12 mouse cellular contexts compared by ENCODE assay signal in the genomic region with DNA sequence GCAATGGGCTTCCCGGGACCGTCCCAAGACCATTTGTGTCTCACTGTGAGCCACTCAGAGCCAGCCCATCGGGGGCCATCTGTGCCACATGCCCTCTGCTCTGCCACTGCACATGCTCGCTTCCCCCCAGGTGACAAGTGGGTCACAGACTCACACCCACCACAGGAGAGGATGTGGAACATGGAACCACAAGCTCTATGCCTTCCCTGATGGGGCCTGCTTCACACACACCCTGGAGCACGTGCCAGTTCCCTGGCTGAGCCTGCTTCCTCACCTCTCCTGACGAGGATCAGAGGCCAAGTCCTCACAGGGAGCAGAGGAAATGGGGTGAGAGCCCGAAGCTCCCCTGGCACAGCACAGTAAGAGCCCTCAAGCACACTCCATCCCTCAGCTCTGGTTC. TPM values are rescaled to one million over a fixed set of nuclear protein-coding genes. Genes with fewer than 3 reads are reported as not detected.
DNase-seq lines count a peak whose midpoint lies in the region; ATAC-seq and TF ChIP-seq lines count a peak whose summit lies in the region.
"Had no signal": no experiment of that assay in that cellular context is flagged by ENCODE, and none has a peak within 500 bp of the region (broad histone marks: within the 10 kb centered on the region; RNA-seq: fewer than 3 reads in every experiment).

No protein-coding gene starts in this region.

- no peaks in the 10 kb centered on the region for H3K9me3 ChIP-seq in heart, postnatal 0 days (replicated peaks; ENCODE audit: control insufficient read depth, low read length)
- H3K9me3 ChIP-seq in forebrain, embryonic 15.5 days = no peaks in the 10 kb centered on the region
- no peaks in the 10 kb centered on the region for H3K9me3 ChIP-seq in midbrain, embryonic 10.5 days (replicated peaks)
- H3K9me3 ChIP-seq: embryonic facial prominence, embryonic 12.5 days; heart, embryonic 12.5 days; midbrain, embryonic 13.5 days had no signal

- ATAC-seq in heart, postnatal 0 days (ENCODE audit: insufficient read depth, low read depth) = no peak
- peak; percentile 59 for ATAC-seq in CD4-positive, CD25-positive, alpha-beta regulatory T cell, adult 4 months
- no peak for ATAC-seq in forebrain, embryonic 15.5 days (replicated peaks)
- ATAC-seq: intestine, embryonic 16.5 days; midbrain, embryonic 13.5 days had no signal

- WGBS in heart, postnatal 0 days = 82% methylated on average over 7 of the region's 7 CpGs
- WGBS in small intestine, adult 2 months = 77% methylated on average over 7 of the region's 7 CpGs
- WGBS in forebrain, embryonic 15.5 days = 85% methylated on average over 7 of the region's 7 CpGs
- WGBS in midbrain, embryonic 10.5 days = 84% methylated on average over 7 of the region's 7 CpGs

- peaks cover 62% of the 10 kb centered on the region for H3K36me3 ChIP-seq in heart, postnatal 0 days (replicated peaks; ENCODE audit: control insufficient read depth, insufficient read depth, low read length)
- H3K36me3 ChIP-seq in small intestine, adult 2 months (ENCODE audit: control insufficient read depth, insufficient read depth, low read length) = peaks cover 27% of the 10 kb centered on the region
- H3K36me3 ChIP-seq in forebrain, embryonic 15.5 days = peaks cover 46% of the 10 kb centered on the region
- peaks cover 96% of the 10 kb centered on the region for H3K36me3 ChIP-seq in midbrain, embryonic 10.5 days

- no peak for TF ChIP-seq POLR2A in cortical plate, adult 2 months (IDR thresholded peaks at IDR 0.05; ENCODE audit: extremely low read depth, insufficient read depth, low read length)
- no peak for TF ChIP-seq POLR2A in small intestine, adult 2 months (IDR thresholded peaks at IDR 0.05; ENCODE audit: low read depth, low read length)

- no peak overlapping the region for H3K4me3 ChIP-seq in heart, postnatal 0 days (ENCODE audit: low read depth, low read length)
- H3K4me3 ChIP-seq in cortical plate, adult 2 months (ENCODE audit: insufficient read depth, low read length) = no peak overlapping the region
- no peak overlapping the region for H3K4me3 ChIP-seq in small intestine, adult 2 months (ENCODE audit: low read depth, low read length)
- no peak overlapping the region for H3K4me3 ChIP-seq in forebrain, embryonic 15.5 days
- no peak overlapping the region for H3K4me3 ChIP-seq in midbrain, embryonic 10.5 days
- H3K4me3 ChIP-seq: embryonic facial prominence, embryonic 12.5 days; heart, embryonic 12.5 days; midbrain, embryonic 13.5 days had no signal

- TF ChIP-seq CTCF in heart, postnatal 0 days (IDR thresholded peaks at IDR 0.05; ENCODE audit: low read depth) = no peak
- TF ChIP-seq CTCF in cortical plate, adult 2 months (IDR thresholded peaks at IDR 0.05; ENCODE audit: extremely low read depth, insufficient read depth, low read length) = no peak
- no peak for TF ChIP-seq CTCF in small intestine, adult 2 months (IDR thresholded peaks at IDR 0.05; ENCODE audit: extremely low read depth, insufficient read length, insufficient replicate concordance, low read depth, low read length)

- no peak overlapping the region for H3K9ac ChIP-seq in heart, postnatal 0 days (replicated peaks; ENCODE audit: low read depth, low read length)
- H3K9ac ChIP-seq in forebrain, embryonic 15.5 days (replicated peaks) = no peak overlapping the region
- H3K9ac ChIP-seq: embryonic facial prominence, embryonic 12.5 days; heart, embryonic 12.5 days; midbrain, embryonic 13.5 days had no signal

- peak overlapping the region; percentile 38; the same call in 1 of the 2 replicates for H3K27ac ChIP-seq in heart, postnatal 0 days (ENCODE audit: low read depth)
- peak overlapping the region; percentile 31; the same call in 1 of the 2 replicates for H3K27ac ChIP-seq in cortical plate, adult 2 months (ENCODE audit: insufficient read depth, low read length)
- H3K27ac ChIP-seq in small intestine, adult 2 months (ENCODE audit: insufficient read depth, low read depth, low read length) = peak overlapping the region; percentile 29
- H3K27ac ChIP-seq in forebrain, embryonic 15.5 days (replicated peaks) = no peak overlapping the region
- H3K27ac ChIP-seq in midbrain, embryonic 10.5 days (replicated peaks) = no peak overlapping the region
- H3K27ac ChIP-seq: embryonic facial prominence, embryonic 12.5 days; midbrain, embryonic 13.5 days had no signal

- H3K4me2 ChIP-seq in heart, postnatal 0 days (ENCODE audit: low read depth, low read length) = no peak overlapping the region
- H3K4me2 ChIP-seq in forebrain, embryonic 15.5 days (replicated peaks) = no peak overlapping the region
- H3K4me2 ChIP-seq: embryonic facial prominence, embryonic 12.5 days; heart, embryonic 12.5 days; midbrain, embryonic 13.5 days had no signal

- DNase-seq in heart, postnatal 0 days (ENCODE audit: low spot score) = no peak
- no peak for DNase-seq in heart, adult 18-20 months
- DNase-seq in midbrain, embryonic 10.5 days (ENCODE audit: low spot score) = no peak
- no peak for DNase-seq in layer of hippocampus, postnatal 10 days (ENCODE audit: low spot score in 2 of 2)

- TF ChIP-seq EP300 in heart, postnatal 0 days (IDR thresholded peaks at IDR 0.05; ENCODE audit: low read depth) = no peak

- H3K27me3 ChIP-seq in heart, postnatal 0 days (ENCODE audit: control insufficient read depth, insufficient read depth, low read length) = no peaks in the 10 kb centered on the region
- no peaks in the 10 kb centered on the region for H3K27me3 ChIP-seq in small intestine, adult 2 months (ENCODE audit: control insufficient read depth, insufficient read depth, low read length)
- H3K27me3 ChIP-seq in forebrain, embryonic 15.5 days = no peaks in the 10 kb centered on the region
- H3K27me3 ChIP-seq in midbrain, embryonic 10.5 days (ENCODE audit: low read depth, poor library complexity, severe bottlenecking) = no peaks in the 10 kb centered on the region
- H3K27me3 ChIP-seq: embryonic facial prominence, embryonic 12.5 days; heart, embryonic 12.5 days; midbrain, embryonic 13.5 days had no signal

- H3K4me1 ChIP-seq in heart, postnatal 0 days (ENCODE audit: control insufficient read depth, insufficient read depth) = no peaks in the 10 kb centered on the region
- peaks cover 2% of the 10 kb centered on the region; the same call in 1 of the 2 replicates for H3K4me1 ChIP-seq in cortical plate, adult 2 months (ENCODE audit: control insufficient read depth, insufficient read depth, low read length)
- H3K4me1 ChIP-seq in small intestine, adult 2 months (ENCODE audit: control insufficient read depth, insufficient read depth, insufficient read length, low read length) = peaks cover 7% of the 10 kb centered on the region
- no peaks in the 10 kb centered on the region for H3K4me1 ChIP-seq in forebrain, embryonic 15.5 days
- H3K4me1 ChIP-seq in midbrain, embryonic 10.5 days = no peaks in the 10 kb centered on the region
- H3K4me1 ChIP-seq: embryonic facial prominence, embryonic 12.5 days; heart, embryonic 12.5 days; midbrain, embryonic 13.5 days had no signal

RNA-seq across cellular contexts. Expression of a gene that starts 14.8 kb away (rescaled TPM):
- total RNA-seq in heart, postnatal 0 days (2014; rRNA removed; ENCODE audit: low replicate concordance) = 16.7 and 19.8 TPM in 2 replicates
- polyA plus RNA-seq in heart, postnatal 0 days (2015; fragmentation: Nextera tagmentation; extraction: Ambion mirVana) = 6.1 and 7.2 TPM in 2 replicates
- total RNA-seq in heart, adult 18-20 months (2021) = 1 to 10 TPM; 8.4 to 8.6 TPM
- 10 to 100 TPM in 1 of 2 experiments, 1 to 10 TPM in 1; 9.3 to 13.7 TPM for polyA plus RNA-seq in CD4-positive, CD25-positive, alpha-beta regulatory T cell, adult 4 months (2017; shearing (Covaris generic))
- 10.8 and 11.5 TPM in 2 replicates for polyA plus RNA-seq in cortical plate, adult 2 months (2012; rRNA removed)
- 28.7 and 49.1 TPM in 2 replicates for polyA plus RNA-seq in small intestine, adult 2 months (2012; rRNA removed)
- 15.3 and 17.4 TPM in 2 replicates for polyA plus RNA-seq in forebrain, embryonic 15.5 days (2015; fragmentation: Nextera tagmentation; extraction: Ambion mirVana)
- polyA plus RNA-seq in midbrain, embryonic 10.5 days (2016; fragmentation: Nextera tagmentation; extraction: Ambion mirVana) = 19.9 and 20.2 TPM in 2 replicates
- total RNA-seq in layer of hippocampus, postnatal 10 days (2021) = 10 to 100 TPM; 10.8 to 11.3 TPM

RNA-seq across cellular contexts. Expression of a gene that starts 32.2 kb away (rescaled TPM):
- total RNA-seq in heart, postnatal 0 days (2014; rRNA removed; ENCODE audit: low replicate concordance) = 8.1 and 9.3 TPM in 2 replicates
- polyA plus RNA-seq in heart, postnatal 0 days (2015; fragmentation: Nextera tagmentation; extraction: Ambion mirVana) = 7.7 and 9.1 TPM in 2 replicates
- 1 to 10 TPM; 4.8 to 6.1 TPM for total RNA-seq in heart, adult 18-20 months (2021)
- 10 to 100 TPM; 23.0 to 26.2 TPM for polyA plus RNA-seq in CD4-positive, CD25-positive, alpha-beta regulatory T cell, adult 4 months (2017; shearing (Covaris generic))
- 83.3 and 84.0 TPM in 2 replicates for polyA plus RNA-seq in cortical plate, adult 2 months (2012; rRNA removed)
- 20.3 and 21.6 TPM in 2 replicates for polyA plus RNA-seq in small intestine, adult 2 months (2012; rRNA removed)
- 110 and 116 TPM in 2 replicates for polyA plus RNA-seq in forebrain, embryonic 15.5 days (2015; fragmentation: Nextera tagmentation; extraction: Ambion mirVana)
- 80.7 and 99.3 TPM in 2 replicates for polyA plus RNA-seq in midbrain, embryonic 10.5 days (2016; fragmentation: Nextera tagmentation; extraction: Ambion mirVana)
- 10 to 100 TPM; 36.2 to 41.5 TPM for total RNA-seq in layer of hippocampus, postnatal 10 days (2021)

RNA-seq across cellular contexts. Expression of a gene that starts 36.9 kb away (rescaled TPM):
- total RNA-seq in heart, postnatal 0 days (2014; rRNA removed; ENCODE audit: low replicate concordance) = 0.04 and 0.65 TPM in 2 replicates
- polyA plus RNA-seq in heart, postnatal 0 days (2015; fragmentation: Nextera tagmentation; extraction: Ambion mirVana) = 0.60 and 0.67 TPM in 2 replicates
- total RNA-seq in heart, adult 18-20 months (2021) = 1 to 10 TPM; 1.2 to 1.7 TPM
- under 1 TPM in 1 of 2 experiments, not detected in 1; 0.15 TPM for polyA plus RNA-seq in CD4-positive, CD25-positive, alpha-beta regulatory T cell, adult 4 months (2017; shearing (Covaris generic))
- polyA plus RNA-seq in cortical plate, adult 2 months (2012; rRNA removed) = 0.48 and 0.57 TPM in 2 replicates
- polyA plus RNA-seq in small intestine, adult 2 months (2012; rRNA removed) = 0.32 and 0.34 TPM in 2 replicates
- polyA plus RNA-seq in forebrain, embryonic 15.5 days (2015; fragmentation: Nextera tagmentation; extraction: Ambion mirVana) = 0.06 TPM in 1 of 2 replicates, not detected in the other
- polyA plus RNA-seq in midbrain, embryonic 10.5 days (2016; fragmentation: Nextera tagmentation; extraction: Ambion mirVana) = 0.04 and 0.10 TPM in 2 replicates
- under 1 TPM; 0.33 to 0.37 TPM for total RNA-seq in layer of hippocampus, postnatal 10 days (2021)
- polyA plus RNA-seq: embryonic facial prominence, embryonic 12.5 days had no signal

RNA-seq across cellular contexts. Expression of a gene that starts 52.3 kb away (rescaled TPM):
- 2.0 and 3.3 TPM in 2 replicates for total RNA-seq in heart, postnatal 0 days (2014; rRNA removed; ENCODE audit: low replicate concordance)
- 1.9 and 2.2 TPM in 2 replicates for polyA plus RNA-seq in heart, postnatal 0 days (2015; fragmentation: Nextera tagmentation; extraction: Ambion mirVana)
- total RNA-seq in heart, adult 18-20 months (2021) = 1 to 10 TPM; 4.4 to 7.5 TPM
- not detected for polyA plus RNA-seq in CD4-positive, CD25-positive, alpha-beta regulatory T cell, adult 4 months (2017; shearing (Covaris generic))
- polyA plus RNA-seq in cortical plate, adult 2 months (2012; rRNA removed) = 1.5 and 2.0 TPM in 2 replicates
- polyA plus RNA-seq in small intestine, adult 2 months (2012; rRNA removed) = 5.4 and 5.7 TPM in 2 replicates
- polyA plus RNA-seq in forebrain, embryonic 15.5 days (2015; fragmentation: Nextera tagmentation; extraction: Ambion mirVana) = 1.1 and 1.3 TPM in 2 replicates
- polyA plus RNA-seq in midbrain, embryonic 10.5 days (2016; fragmentation: Nextera tagmentation; extraction: Ambion mirVana) = 0.86 and 1.4 TPM in 2 replicates
- 1 to 10 TPM; 1.1 to 1.3 TPM for total RNA-seq in layer of hippocampus, postnatal 10 days (2021)

Comparison
In these comparisons a context has a peak if more than half of its experiments do, and no peak if none do; other contexts are left out.
1. H3K27ac ChIP-seq: peak in heart, postnatal 0 days (single experiment), cortical plate, adult 2 months (single experiment) and small intestine, adult 2 months (single experiment); none in forebrain, embryonic 15.5 days (single experiment) and midbrain, embryonic 10.5 days (single experiment).